Mouse (Mus musculus): Measurements from ENCODE around the gene Speer4d. TPM values are rescaled to one million over a fixed set of nuclear protein-coding genes. Genes with fewer than 3 reads are reported as not detected.
"Not testable (repeated sequence)": the region's sequence is repeated elsewhere in the genome, so short reads cannot be mapped to it uniquely, and the experiment has no call there.

The Speer4d gene
- polyA plus RNA-seq (2015; fragmentation: Nextera tagmentation; extraction: Ambion mirVana): not detected in 2 replicates

DNA sequence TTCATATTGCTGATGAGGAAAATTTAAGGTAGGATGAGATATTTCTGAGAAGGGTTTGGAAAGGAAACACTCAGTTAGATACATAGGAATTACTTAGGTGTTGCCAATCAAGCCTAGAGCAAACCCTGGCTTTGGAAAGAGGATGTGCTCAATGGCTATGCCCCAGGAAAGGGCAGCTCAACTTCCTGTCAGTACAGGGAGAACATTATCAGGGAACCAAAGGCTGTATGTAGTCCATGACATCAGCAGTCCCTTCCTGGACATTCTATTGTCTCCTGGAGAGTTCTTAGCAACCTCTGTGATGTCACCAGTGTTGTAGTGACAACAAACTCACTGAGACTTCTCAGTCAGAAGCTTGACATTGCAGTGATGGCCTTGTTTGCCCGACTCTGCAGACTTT, at the start of gene Speer4d:
Gene Speer4d, plus strand, starts transcription at position 301 of the 400 bp plus-strand sequence.
- peaks cover 11% of the 10 kb centered on the region; the same call in 1 of the 2 replicates for H3K9me3 ChIP-seq
- not testable (repeated sequence) for H3K27me3 ChIP-seq; H3K36me3 ChIP-seq; ATAC-seq (ENCODE audit: low read depth); H3K4me1 ChIP-seq (replicated peaks); H3K27ac ChIP-seq (replicated peaks); H3K9ac ChIP-seq; H3K4me3 ChIP-seq; H3K4me2 ChIP-seq
- 68% methylated on average over 1 of the region's 1 CpGs for WGBS

DNA sequence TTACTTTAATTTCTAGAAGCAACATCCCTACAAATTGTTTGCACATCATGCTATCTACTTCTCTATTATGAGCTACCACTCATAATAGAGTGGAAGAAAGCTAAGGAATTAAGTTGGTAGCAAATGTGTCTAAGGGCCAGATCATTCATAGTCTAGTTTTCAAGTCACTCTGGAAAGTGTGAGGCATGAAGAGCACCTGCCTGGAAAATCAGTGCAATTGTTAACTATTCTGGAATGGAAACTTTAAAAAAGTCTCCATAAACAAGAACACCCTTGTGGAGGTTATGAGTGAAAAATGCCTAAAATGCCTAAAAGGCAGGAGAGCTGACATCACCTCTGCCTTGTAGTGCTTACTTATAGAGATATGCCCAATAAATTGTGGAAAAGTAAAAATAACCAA, 45.1 kb upstream of the Speer4d start:
- H3K36me3 ChIP-seq; ATAC-seq (ENCODE audit: low read depth); H3K4me1 ChIP-seq (replicated peaks); H3K27ac ChIP-seq (replicated peaks); H3K4me2 ChIP-seq; H3K4me3 ChIP-seq; H3K9ac ChIP-seq; H3K27me3 ChIP-seq: not testable (repeated sequence)
- peaks cover 15% of the 10 kb centered on the region for H3K9me3 ChIP-seq

DNA sequence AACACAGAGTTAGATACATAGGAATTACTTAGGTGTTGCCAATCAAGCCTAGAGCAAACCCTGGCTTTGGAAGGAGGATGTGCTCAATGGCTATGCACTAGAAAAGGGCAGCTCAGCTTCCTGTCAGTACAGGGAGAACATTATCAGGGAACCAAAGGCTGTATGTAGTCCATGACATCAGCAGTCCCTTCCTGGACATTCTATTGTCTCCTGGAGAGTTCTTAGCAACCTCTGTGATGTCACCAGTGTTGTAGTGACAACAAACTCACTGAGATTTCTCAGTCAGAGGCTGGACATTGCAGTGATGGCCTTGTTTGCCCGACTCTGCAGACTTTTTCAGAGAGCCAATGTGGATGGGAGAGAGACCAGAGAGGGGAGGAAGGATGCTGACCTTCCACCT, 41.8 kb upstream of the Speer4d start, which contains the start of gene Gm21083:
Gene Gm21083, plus strand, starts transcription at position 301 of the 400 bp plus-strand sequence.
- not testable (repeated sequence) for ATAC-seq (ENCODE audit: low read depth); H3K4me3 ChIP-seq; H3K9ac ChIP-seq; H3K27me3 ChIP-seq; H3K4me1 ChIP-seq (replicated peaks); H3K27ac ChIP-seq (replicated peaks); H3K4me2 ChIP-seq; H3K36me3 ChIP-seq
- WGBS: no CpG with 5 or more reads among the region's 1 CpGs
- H3K9me3 ChIP-seq: peaks cover 19% of the 10 kb centered on the region

DNA sequence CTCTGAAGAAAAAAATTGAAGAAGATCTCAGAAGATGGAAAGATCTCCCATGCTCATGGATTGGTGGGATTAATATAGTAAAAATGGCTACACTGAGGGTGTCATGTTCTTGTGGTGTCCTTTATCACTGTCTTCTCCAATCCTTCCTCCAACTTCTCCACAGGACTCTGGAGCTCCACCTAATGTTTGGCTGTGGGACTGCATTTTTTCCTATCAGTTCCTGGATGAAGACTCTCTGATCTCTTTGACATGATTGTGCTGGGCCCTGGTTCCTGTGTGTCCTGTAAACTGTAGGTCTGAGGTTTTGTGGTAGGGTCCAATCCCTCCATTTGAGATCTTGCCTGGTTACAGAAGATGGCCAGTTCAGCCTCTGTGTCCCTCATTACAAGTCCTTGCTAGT, 32.5 kb upstream of the Speer4d start:
- not testable (repeated sequence) for H3K36me3 ChIP-seq; H3K9me3 ChIP-seq; H3K4me1 ChIP-seq (replicated peaks); H3K4me2 ChIP-seq; H3K4me3 ChIP-seq; H3K27ac ChIP-seq (replicated peaks); H3K27me3 ChIP-seq; H3K9ac ChIP-seq; ATAC-seq (ENCODE audit: low read depth)

- WGBS: 34% methylated on average over 6 of the region's 6 CpGs
- H3K36me3 ChIP-seq; ATAC-seq (ENCODE audit: low read depth); H3K4me2 ChIP-seq; H3K27ac ChIP-seq (replicated peaks); H3K27me3 ChIP-seq; H3K4me1 ChIP-seq (replicated peaks); H3K4me3 ChIP-seq; H3K9ac ChIP-seq: not testable (repeated sequence)
- peaks cover 11% of the 10 kb centered on the region for H3K9me3 ChIP-seq
Observed at GRCm38 (mm10) chr5:15588291-15588690, 30.6 kb upstream of the Speer4d start.

DNA sequence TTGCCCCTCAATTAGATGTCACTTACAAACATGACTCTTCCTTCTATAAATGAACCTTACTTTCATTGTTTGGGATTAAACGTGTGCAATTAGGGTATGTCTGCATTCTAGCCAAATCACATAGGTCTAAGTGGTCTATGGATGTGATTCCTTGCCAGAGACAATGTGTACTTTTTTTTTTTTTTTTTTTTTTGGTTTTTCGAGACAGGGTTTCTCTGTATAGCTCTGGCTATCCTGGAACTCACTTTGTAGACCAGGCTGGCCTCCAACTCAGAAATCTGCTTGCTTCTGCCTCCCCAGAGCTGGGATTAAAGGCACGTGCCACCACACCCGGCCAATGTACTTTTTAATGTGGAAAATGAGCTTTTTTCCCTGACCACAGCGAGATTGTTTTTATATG, 28.2 kb upstream of the Speer4d start:
- ATAC-seq (ENCODE audit: low read depth); H3K27me3 ChIP-seq; H3K9ac ChIP-seq; H3K36me3 ChIP-seq; H3K4me2 ChIP-seq; H3K4me3 ChIP-seq; H3K27ac ChIP-seq (replicated peaks); H3K4me1 ChIP-seq (replicated peaks): not testable (repeated sequence)
- WGBS: 63% methylated on average over 5 of the region's 5 CpGs
- peaks cover 14% of the 10 kb centered on the region for H3K9me3 ChIP-seq

DNA sequence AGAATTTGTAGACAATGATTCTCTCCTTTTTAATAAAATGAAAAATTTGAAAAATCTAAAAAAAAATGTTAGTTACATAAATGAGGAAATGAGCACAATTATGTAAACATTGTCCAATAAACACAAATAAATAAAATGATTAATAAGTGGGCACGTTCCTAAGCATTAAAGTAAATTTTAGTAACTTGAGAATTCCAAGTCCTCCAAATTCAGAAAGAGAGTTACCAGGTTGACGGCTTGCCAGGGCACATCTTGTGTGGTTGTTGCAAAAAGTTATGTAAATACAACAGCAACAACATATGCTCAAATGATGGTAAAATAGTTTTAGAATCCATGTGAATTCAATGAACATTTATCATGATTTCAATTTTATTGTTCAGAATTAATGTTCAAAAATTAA, 27.3 kb upstream of the Speer4d start:
- H3K4me1 ChIP-seq (replicated peaks); H3K36me3 ChIP-seq; H3K9ac ChIP-seq; H3K27ac ChIP-seq (replicated peaks); H3K4me3 ChIP-seq; ATAC-seq (ENCODE audit: low read depth); H3K27me3 ChIP-seq; H3K4me2 ChIP-seq: not testable (repeated sequence)
- WGBS: 77% methylated on average over 2 of the region's 2 CpGs
- peaks cover 13% of the 10 kb centered on the region for H3K9me3 ChIP-seq

GRCm38 (mm10) chr5:15598831-15599230, 20.0 kb upstream of the Speer4d start:
- H3K4me3 ChIP-seq; H3K9ac ChIP-seq; H3K4me2 ChIP-seq; H3K27ac ChIP-seq (replicated peaks); H3K36me3 ChIP-seq; ATAC-seq (ENCODE audit: low read depth); H3K4me1 ChIP-seq (replicated peaks); H3K27me3 ChIP-seq: not testable (repeated sequence)
- H3K9me3 ChIP-seq: peaks cover 34% of the 10 kb centered on the region

- WGBS: 46% methylated on average over 4 of the region's 4 CpGs
Observed at GRCm38 (mm10) chr5:15600342-15600741, 18.5 kb upstream of the Speer4d start.

GRCm38 (mm10) chr5:15601481-15601880, 17.4 kb upstream of the Speer4d start:
- not testable (repeated sequence) for ATAC-seq (ENCODE audit: low read depth); H3K4me2 ChIP-seq; H3K9ac ChIP-seq; H3K27me3 ChIP-seq; H3K36me3 ChIP-seq; H3K4me3 ChIP-seq; H3K27ac ChIP-seq (replicated peaks); H3K4me1 ChIP-seq (replicated peaks)
- WGBS: 66% methylated on average over 5 of the region's 5 CpGs
- H3K9me3 ChIP-seq: peaks cover 30% of the 10 kb centered on the region

More at GRCm38 (mm10) chr5:15600342-15600741, 18.5 kb upstream of the Speer4d start:
- H3K27ac ChIP-seq (replicated peaks); H3K4me3 ChIP-seq; H3K27me3 ChIP-seq; H3K4me2 ChIP-seq; H3K36me3 ChIP-seq; H3K4me1 ChIP-seq (replicated peaks); ATAC-seq (ENCODE audit: low read depth); H3K9ac ChIP-seq: not testable (repeated sequence)
- H3K9me3 ChIP-seq: peaks cover 32% of the 10 kb centered on the region

DNA sequence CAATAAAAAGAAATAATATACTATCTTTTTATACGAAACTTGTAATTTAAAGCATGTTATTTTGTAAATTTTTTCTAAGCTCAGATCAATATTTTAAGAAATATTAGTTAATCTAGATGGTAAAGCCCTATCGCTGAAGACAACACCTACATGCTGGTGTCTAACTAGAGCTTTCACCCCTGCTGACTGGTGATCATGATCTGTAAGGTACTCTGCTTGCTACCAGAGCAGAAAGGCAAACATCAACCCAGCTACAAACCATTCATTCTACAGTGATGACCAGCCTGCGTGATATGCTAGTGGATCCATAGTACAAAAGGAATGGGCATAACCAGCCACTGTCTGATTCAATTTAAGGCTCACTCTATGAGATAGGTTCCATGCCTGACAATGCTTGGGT, 16.9 kb upstream of the Speer4d start:
- not testable (repeated sequence) for H3K36me3 ChIP-seq; H3K4me1 ChIP-seq (replicated peaks); H3K4me3 ChIP-seq; H3K27me3 ChIP-seq; H3K27ac ChIP-seq (replicated peaks); H3K9ac ChIP-seq; H3K4me2 ChIP-seq
- 75% methylated on average over 3 of the region's 3 CpGs for WGBS
- peak; percentile 27; the same call in 1 of the 2 replicates for ATAC-seq (ENCODE audit: low read depth)
- H3K9me3 ChIP-seq: peaks cover 34% of the 10 kb centered on the region

DNA sequence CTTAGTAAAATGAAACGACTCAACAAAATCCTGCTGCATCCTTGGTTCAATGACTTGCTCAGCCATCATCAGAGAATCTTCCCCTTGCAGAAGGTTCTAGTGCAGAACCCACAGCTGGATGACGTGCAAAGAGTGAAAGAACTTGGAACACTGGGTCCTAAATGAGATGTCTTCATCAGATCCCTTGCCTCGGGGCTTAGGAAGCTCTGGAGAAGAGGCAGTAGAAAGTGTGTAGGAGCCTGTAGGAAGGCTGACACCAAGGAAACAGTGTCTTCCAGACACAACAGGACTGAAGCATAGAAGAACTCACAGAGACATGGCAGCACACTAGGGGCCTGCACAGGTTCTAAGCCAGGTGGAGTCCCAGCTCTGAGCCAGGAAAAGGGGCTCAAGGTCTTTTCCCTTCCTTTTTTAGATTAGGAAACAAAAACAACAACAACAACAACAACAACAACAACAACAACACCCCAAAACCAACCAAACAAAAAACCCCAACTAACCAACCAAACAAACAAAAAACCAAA, 16.4 kb upstream of the Speer4d start:
- H3K4me1 ChIP-seq (replicated peaks); ATAC-seq (ENCODE audit: low read depth); H3K27me3 ChIP-seq; H3K27ac ChIP-seq (replicated peaks); H3K9ac ChIP-seq; H3K4me3 ChIP-seq; H3K36me3 ChIP-seq; H3K4me2 ChIP-seq: not testable (repeated sequence)
- H3K9me3 ChIP-seq: peaks cover 34% of the 10 kb centered on the region
- 68% methylated on average over 3 of the region's 3 CpGs for WGBS

DNA sequence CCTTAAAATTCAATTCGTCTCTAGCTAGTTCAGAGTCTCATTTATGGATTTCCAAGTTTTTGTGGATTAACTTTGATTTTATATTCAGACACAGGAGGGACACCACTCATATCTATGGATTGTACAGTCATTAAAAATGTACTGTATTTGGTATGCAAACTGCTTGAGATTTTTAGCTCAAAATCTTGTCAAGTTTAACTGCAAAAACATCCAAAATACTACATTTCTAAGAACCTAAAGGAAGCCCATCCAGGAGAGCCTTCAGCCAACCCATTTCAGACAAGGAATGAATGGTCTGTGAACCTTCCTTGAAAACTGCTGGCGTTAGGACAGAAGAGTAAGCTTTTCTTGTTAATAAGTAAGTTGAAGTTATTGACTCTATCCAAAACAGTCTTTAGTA, 15.9 kb upstream of the Speer4d start:
- H3K9me3 ChIP-seq: peaks cover 35% of the 10 kb centered on the region
- not testable (repeated sequence) for ATAC-seq (ENCODE audit: low read depth); H3K27ac ChIP-seq (replicated peaks); H3K9ac ChIP-seq; H3K27me3 ChIP-seq; H3K4me2 ChIP-seq; H3K36me3 ChIP-seq; H3K4me1 ChIP-seq (replicated peaks); H3K4me3 ChIP-seq
- WGBS: 65% methylated on average over 2 of the region's 2 CpGs

Data from neural tube, embryonic 13.5 days (tissue).